Mouse (Mus musculus): Measurements from ENCODE around the gene Zfp423. TPM values are rescaled to one million over a fixed set of nuclear protein-coding genes. Genes with fewer than 3 reads are reported as not detected.

Zfp423 gene
- polyA plus RNA-seq (2017; shearing (Covaris generic)) = not detected

DNA sequence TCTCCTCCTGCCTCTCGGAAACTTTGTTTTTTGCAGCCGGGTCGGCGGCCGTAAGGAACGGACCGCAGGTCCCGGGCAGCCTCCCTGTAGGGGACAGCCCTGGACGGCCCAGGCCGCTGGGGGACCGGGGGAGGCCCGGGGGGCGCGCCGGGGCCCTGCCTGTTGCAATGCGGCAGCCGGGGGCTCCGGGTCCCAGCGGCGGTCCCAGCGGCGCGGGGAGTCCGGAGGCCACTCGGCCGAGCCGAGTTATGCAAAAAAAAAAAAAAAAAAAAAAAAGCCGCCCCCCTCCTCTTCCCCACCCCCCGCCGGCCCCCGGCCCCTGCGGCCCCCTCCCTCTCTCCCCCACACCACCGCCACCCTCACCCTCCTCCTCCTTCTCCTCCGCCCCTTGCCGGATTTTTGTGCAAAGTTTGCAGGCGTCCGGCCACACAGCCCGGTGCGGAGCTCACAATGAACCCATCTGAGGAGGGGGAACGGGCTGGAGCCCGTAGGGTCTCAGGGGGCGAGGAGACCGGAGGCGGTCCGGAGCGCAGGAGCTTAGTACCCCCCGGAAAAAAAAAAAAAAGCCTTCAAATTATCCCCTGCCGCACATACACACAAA lies at the start of gene Zfp423:
Gene Zfp423 (minus strand): TSS at position 276 of the 601 bp plus-strand sequence.
- no peak for ATAC-seq

DNA sequence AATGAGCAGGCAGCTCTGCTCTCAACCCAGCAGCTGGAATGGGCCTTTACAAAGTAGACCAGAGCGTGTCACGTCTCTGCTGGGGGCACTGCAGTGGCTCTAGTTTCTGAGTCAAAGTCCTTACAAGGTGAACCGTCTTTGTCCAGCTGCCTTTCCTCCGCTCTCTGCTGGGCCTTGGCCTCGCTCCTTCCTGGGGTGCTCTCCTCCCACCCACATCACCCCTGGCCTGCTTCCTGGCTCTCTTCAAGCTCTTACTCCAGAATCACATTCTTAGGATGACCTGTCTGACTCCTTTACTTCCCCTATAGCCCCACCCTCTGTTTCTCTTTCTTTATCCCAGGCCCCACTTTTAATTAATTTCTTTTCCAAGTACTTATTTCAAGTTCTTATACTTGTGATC lies 47.4 kb upstream of the Zfp423 start:
- ATAC-seq = no peak

GRCm38 (mm10) chr8:87984778-87985177 lies 25.4 kb upstream of the Zfp423 start:
- ATAC-seq = no peak

GRCm38 (mm10) chr8:87984032-87984431 lies 24.6 kb upstream of the Zfp423 start:
- ATAC-seq = no peak

GRCm38 (mm10) chr8:87982936-87983335 lies 23.5 kb upstream of the Zfp423 start:
- ATAC-seq = no peak

DNA sequence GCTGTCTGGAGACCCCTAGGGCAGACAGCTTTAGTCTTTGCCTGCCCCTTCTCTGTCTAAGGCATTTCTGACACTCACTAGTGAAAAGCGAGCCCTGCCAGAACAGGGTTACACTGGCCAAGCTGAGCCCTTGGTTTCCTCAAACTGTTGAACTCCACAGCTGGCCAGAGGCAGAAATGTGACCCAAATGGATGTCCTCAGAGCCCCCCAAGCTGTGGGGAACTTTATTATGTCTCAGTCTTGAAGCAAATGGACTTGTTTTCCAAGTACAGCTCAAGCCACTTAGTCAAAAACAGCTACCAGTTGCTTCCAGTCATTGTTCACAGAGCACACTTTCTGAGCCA lies 16.0 kb upstream of the Zfp423 start:
- no peak for ATAC-seq

DNA sequence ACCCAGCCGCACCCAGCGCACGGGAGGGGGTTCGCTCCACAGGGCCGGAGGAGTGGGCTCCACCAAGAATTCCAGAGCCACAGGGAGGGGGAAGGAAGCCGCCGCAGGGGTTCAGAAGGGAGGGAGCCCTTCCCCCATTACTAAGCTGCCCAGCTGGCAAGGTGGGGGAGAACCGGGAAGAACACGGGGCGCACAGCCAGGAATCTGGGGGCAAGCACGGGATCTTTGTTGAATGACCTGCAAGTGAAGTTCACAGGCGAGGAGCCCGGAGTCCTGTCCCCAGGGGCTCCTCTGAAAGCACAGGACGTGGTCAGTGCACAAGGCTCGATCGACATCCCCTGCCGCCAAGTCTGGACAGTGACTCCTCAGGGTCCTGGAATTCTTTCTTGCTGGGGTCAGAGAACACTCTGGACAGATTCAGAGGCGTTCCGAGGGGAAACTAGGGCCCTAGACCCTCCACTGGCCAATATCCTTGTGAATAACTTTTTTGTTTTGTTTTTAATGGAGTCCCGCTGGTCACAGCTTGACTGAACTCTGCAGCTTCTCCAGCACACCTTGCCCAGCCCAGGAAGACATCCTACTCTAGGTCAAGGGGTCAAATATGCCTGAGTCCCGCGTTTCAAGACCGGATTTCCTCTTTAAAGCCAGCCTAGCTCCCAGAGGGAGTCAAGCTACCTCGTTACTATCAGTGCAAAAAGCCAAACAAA lies 15.5 kb upstream of the Zfp423 start:
- ATAC-seq = no peak

GRCm38 (mm10) chr8:87974122-87974758 lies 14.8 kb upstream of the Zfp423 start:
- ATAC-seq = no peak

GRCm38 (mm10) chr8:87967866-87968620 lies 8.6 kb upstream of the Zfp423 start:
- no peak for ATAC-seq

DNA sequence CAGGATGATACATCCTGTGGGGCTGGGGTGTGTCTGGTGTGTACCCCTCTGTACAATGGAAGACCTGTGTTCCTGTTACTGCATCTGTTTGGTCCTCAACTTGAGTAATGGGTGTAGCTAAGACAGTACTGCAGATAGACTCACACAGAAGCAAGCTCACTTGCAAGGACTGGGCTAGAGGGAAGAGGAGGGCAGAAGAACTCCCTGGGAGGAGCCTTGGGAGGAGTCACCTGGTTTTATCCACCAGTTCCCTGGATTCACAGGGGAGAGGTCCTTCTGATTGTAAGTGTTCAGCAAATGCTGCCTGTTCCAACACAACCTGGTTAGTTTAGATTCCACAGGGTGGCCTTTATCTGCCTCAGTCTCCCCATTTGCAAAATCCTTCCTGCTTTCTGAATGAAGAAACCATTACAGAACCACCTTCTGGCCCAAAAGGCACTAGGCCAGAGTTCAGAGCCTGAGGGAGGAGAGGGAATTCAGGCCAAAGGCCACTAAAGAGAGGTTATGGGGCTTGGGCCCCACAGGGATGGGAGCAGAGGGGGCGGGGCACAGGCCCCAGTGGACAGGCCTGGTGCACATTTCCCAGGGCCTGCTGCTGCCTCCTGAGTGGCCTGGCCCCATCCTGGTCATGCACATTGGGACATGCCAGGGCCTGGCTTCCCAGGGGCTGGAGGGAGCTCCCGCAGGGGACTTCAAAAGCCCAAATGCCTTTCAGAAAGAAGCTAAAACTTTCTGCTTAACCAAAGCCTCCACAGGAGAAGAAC lies 7.8 kb upstream of the Zfp423 start:
- no peak for ATAC-seq

GRCm38 (mm10) chr8:87962514-87963225 lies 3.3 kb upstream of the Zfp423 start:
- no peak for ATAC-seq

GRCm38 (mm10) chr8:87961680-87962513 lies 2.5 kb upstream of the Zfp423 start:
- no peak for ATAC-seq

GRCm38 (mm10) chr8:87961108-87961507 lies 1.7 kb upstream of the Zfp423 start:
- no peak for ATAC-seq

- ATAC-seq = no peak
Measured at GRCm38 (mm10) chr8:87960061-87960749, 810 bp upstream of the Zfp423 start.

- no peak for ATAC-seq
Measured at GRCm38 (mm10) chr8:87958451-87959319, 710 bp downstream of the Zfp423 start.

DNA sequence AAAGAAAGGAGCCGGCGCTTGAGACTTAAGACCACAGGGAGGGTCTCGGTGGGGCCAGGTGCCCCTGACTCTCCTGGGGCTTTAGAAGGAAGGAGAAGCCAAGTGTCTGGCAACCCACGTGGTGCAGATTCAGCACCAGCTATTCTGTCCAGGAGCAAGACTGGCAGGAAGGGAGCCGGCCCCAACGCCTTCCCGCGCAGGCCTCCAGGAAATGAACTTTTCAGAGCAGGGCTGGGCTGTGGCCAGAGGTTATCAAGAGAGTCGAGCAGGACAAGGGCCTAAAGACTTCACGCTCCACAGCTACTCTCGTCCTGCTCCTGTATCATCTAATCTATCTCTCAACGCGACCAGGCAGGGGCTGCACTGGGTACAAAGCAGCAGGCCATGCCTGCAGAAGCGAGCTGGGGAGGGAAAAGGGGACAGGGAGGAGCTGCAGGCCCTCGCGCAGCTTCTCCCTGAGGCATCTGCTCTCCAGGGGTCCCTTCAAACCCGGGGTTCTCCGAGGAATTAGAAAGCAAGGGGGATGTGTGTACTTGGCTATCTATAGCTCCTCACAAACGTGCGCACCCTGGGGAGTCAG lies 1.4 kb downstream of the Zfp423 start:
- ATAC-seq = no peak

- ATAC-seq = no peak
Measured at GRCm38 (mm10) chr8:87956001-87956400, 3.4 kb downstream of the Zfp423 start.

DNA sequence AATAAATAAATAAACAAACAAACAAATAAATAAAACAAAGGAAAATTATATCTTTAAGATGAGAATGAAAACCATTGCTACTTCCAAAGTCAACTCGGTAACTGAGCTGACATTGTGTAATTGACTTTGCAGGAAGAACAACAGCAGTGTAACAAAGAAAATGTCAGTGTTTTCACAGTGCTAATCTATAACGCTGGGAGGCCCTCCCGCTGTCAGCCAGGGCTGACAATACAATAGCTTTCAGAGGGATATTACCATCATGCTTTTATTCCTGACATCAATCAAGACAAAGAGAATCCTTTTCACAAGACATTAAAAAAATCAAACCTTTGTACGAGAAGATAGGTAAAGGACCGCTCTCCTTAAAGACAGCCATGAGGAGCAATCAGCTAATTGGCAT lies 5.9 kb downstream of the Zfp423 start:
- ATAC-seq = no peak

DNA sequence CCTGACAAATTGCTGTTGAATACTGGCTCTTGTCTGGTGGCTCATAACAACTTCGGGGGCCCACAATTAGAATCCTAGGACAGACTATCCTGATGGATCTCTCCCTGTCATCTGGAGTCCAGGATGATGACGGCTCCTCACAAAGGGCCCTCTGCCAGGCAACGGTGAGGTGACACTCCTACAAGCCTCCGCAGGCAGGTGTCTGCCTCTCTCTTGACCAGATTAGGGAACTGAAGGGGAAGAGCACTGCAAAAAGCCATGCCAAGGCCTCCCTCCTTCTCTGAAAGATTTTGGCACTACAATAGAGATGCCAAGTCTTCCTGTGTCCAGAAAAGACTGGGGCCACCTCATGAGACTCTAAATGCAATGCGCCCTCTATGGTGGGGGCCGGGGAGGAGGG lies 7.1 kb downstream of the Zfp423 start:
- ATAC-seq = no peak
